ENCODE assay signal across 20 mouse cellular contexts in the genomic region with DNA sequence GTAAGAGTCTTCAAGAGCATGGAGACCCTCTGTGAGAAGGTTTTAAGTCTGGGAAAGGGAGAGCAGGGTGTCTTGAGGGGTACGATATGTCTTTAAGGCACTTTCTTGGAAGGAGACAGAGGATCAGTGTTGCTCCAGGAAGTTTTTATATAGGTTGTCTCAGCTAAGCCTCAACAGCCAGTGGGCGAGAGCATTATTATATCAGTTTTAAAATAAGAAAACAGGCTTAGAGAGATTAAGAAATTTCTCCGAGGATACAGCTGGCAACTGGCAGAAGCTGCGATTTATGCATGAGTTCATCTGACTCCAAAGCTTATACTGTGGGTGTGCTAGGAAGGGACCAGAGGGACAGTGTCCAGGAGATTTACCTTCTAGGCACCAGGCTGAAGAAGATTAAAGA.
A peak's percentile ranks its signal among the peaks of the same experiment; 100 is the strongest.
DNase-seq lines count a peak whose midpoint lies in the region; ATAC-seq lines count a peak whose summit lies in the region.
"Had no signal": no experiment of that assay in that cellular context is flagged by ENCODE, and none has a peak within 500 bp of the region (broad histone marks: within the 10 kb centered on the region; RNA-seq: fewer than 3 reads in every experiment).

No protein-coding gene starts in this region.

- DNase-seq in frontal cortex, postnatal 25 days (ENCODE audit: low spot score in 2 of 2): no peak
- DNase-seq in left cerebral cortex, postnatal 25 days (ENCODE audit: low spot score in 2 of 2): peak; percentile 16 to 57
- DNase-seq in left cerebral cortex, postnatal 10 days (ENCODE audit: extremely low spot score in 1 of 2, low spot score in 2 of 2): no peak
- peak; percentile 19 for DNase-seq in right cerebral cortex, postnatal 25 days
- no peak for DNase-seq in right cerebral cortex, postnatal 10 days (ENCODE audit: low spot score in 2 of 2)
- DNase-seq: adrenal gland, postnatal 10 days; adrenal gland, postnatal 36 days; cerebellum, adult 11 months; cerebellum, adult 2 months; cerebellum, adult 9-11 months; cerebellum, postnatal 25 days; forebrain, postnatal 0 days; gastrocnemius, postnatal 10 days; gastrocnemius, postnatal 36 days; heart, postnatal 10 days; heart, postnatal 36 days had no signal

- intact Hi-C loops in left cerebral cortex, postnatal 25 days (cut with DNase I): no loop called here
- intact Hi-C loops in left cerebral cortex, postnatal 10 days (cut with DNase I): loop anchor here (10.0 kb wide), 1 partner anchor 504 kb away; the partner anchor contains the start of gene Galnt18

- ATAC-seq in frontal cortex, adult (ENCODE audit: low TSS enrichment): peak; percentile 59; the same call in 1 of the 2 replicates
- ATAC-seq: forebrain, embryonic 14.5 days; forebrain, postnatal 0 days; hindbrain, embryonic 16.5 days; Patski had no signal

Comparison
In these comparisons a context has a peak if more than half of its experiments do, and no peak if none do; other contexts are left out.
1. DNase-seq: peak in left cerebral cortex, postnatal 25 days (2 of 2) and right cerebral cortex, postnatal 25 days (single experiment); none in frontal cortex, postnatal 25 days (0 of 2), left cerebral cortex, postnatal 10 days (0 of 2) and right cerebral cortex, postnatal 10 days (0 of 2).